Mouse (Mus musculus): ENCODE data around the gene Phf5a.

Phf5a gene

DNA sequence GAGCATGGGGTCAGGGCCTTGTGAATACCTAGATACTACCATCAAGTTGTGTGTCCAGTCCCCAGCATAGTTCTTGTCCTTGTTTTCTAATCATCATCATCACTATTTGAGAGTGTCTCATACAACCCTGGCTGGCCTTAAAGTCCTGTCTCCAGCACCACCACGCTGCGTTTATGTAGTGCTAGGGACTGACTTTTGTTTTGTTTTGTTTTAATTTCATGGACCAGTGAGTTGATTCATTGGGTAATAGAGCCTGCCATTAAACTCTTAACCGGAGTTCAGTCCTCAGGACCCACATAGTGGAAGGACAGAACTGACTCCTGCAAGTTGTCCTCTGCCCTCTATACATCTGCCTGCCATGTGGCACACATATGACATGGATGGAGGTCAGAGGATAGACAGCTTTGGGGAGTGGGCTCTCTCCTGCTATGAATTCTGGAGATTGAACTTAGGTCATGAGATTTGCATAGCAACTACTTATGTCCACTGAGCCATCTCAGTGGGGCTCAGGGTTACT, 13.8 kb upstream of the Phf5a start:
- DNase-seq (ENCODE audit: low spot score in 2 of 2): no peak

GRCm38 (mm10) chr15:81882348-81882747, 10.6 kb upstream of the Phf5a start:
- DNase-seq (ENCODE audit: low spot score in 2 of 2): no peak

- no peak for DNase-seq (ENCODE audit: low spot score in 2 of 2)
These were observed 8.1 kb upstream of the Phf5a start for GRCm38 (mm10) chr15:81879531-81880401.

GRCm38 (mm10) chr15:81872262-81873136, 788 bp upstream of the Phf5a start, which contains the start of gene Aco2:
Gene Aco2, plus strand, starts transcription at chr15:81872309.
- peak; percentile 98 to 99 for DNase-seq (ENCODE audit: low spot score in 2 of 2)

GRCm38 (mm10) chr15:81869985-81870384, 1.7 kb downstream of the Phf5a start:
- no peak for DNase-seq (ENCODE audit: low spot score in 2 of 2)

DNA sequence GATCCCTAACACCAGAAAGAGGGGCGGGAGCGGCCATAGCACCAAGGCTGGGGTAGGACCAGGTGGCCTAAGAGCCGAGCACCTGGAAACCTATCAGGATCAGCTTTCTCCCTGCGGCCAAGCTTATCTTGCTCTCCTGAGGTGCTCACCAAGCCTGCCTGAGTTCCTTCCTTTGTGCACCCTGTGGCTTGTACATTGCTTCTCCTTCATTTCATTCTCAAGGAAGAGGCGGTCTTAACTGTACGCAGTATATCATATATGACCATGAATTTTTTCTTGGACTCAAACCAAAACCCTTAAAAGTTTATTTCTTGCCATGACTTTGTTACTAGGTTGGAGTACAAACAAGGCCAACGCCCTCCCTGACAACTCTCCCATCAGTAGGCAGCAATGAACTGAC, 7.5 kb downstream of the Phf5a start:
- DNase-seq (ENCODE audit: low spot score in 2 of 2): no peak

- peak in 1 of 2 experiments; percentile 29 for DNase-seq (ENCODE audit: low spot score in 2 of 2)
These were observed 11.1 kb downstream of the Phf5a start for GRCm38 (mm10) chr15:81860471-81861135.

GRCm38 (mm10) chr15:81859330-81860255, 12.1 kb downstream of the Phf5a start:
- DNase-seq (ENCODE audit: low spot score in 2 of 2): peak; percentile 90 to 92

DNA sequence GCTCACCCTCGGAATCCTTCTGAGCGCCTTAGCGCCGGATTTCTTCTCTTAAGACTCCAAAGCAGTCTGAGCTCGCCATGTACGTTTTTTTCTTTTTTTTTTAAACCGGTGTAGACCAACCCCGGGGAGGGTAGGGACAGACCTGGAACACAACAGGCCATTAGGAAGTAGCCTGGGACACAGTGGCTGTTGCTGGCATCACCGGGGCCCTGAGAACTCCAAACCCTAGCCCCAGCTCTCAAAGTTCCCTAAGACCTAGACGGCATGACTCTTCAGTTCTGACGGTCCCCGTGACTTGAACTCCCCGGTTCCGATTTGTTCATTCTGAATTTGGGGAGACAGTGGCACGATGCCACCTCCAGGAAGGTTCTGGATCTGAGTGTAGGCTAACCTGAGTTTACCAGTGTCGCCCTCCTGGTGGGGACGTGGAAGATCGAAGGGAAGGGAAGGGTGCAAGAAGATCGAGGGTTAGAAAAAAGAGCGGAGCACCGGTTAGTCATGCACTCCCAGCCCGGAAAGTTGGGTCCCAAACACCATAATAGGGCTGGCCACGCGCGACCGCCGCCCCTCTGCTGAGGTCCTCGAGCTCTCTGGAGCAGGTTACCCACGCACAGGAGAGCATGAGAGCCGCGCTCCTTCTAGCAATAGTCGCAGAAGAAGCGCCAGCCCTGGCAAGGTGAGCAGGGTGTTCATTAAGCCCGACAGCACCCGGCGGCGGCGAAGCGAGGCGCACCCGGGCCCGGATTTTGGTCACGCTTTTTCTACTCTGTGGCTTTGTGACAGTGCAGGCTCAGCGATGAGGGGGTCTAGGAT, 13.0 kb downstream of the Phf5a start, which contains the start of gene Tob2:
Gene Tob2 (minus strand): TSS at position 280 of the 813 bp plus-strand sequence.
- DNase-seq (ENCODE audit: low spot score in 2 of 2): peak; percentile 58 to 63

DNA sequence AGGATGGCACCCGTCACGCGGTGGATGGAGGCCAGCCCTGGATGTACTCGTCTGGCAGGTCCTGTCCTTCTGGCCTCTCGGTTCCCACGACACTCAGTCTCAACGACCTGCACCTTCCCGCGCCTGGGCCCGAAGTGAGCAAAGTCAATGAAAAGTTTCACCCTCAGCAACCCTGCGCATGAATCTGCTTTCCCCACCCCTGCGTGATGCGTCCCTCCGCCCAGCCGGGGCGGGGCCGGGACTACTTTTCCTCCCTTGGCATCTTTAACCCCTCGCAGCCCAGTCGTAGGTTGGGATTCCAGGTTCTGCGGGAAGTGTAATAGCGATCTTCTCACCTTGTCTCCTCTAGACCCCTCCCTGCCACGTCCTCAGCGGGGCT, 13.6 kb downstream of the Phf5a start:
- DNase-seq (ENCODE audit: low spot score in 2 of 2): peak; percentile 88 to 93

DNA sequence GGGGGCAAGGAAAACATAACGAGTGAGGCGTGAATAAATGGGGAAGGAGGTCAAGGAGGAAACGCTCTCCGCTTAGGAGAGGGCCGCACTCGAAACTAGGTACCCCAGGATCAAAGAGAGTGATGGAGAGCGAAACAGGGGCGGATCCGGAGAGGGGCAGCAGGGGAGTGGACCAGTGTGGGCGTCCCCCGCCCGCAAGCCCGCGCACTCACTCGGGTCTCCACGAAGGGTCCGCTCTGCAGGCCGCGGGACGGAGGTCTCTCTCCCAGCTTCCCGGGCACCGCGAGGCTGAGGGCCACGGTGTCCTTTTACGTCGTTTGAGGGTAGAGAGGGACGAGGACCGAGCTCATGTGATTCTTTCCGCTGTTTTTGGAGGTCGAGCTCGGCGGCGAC, 14.0 kb downstream of the Phf5a start:
- peak in 1 of 2 experiments; percentile 42 for DNase-seq (ENCODE audit: low spot score in 2 of 2)

DNA sequence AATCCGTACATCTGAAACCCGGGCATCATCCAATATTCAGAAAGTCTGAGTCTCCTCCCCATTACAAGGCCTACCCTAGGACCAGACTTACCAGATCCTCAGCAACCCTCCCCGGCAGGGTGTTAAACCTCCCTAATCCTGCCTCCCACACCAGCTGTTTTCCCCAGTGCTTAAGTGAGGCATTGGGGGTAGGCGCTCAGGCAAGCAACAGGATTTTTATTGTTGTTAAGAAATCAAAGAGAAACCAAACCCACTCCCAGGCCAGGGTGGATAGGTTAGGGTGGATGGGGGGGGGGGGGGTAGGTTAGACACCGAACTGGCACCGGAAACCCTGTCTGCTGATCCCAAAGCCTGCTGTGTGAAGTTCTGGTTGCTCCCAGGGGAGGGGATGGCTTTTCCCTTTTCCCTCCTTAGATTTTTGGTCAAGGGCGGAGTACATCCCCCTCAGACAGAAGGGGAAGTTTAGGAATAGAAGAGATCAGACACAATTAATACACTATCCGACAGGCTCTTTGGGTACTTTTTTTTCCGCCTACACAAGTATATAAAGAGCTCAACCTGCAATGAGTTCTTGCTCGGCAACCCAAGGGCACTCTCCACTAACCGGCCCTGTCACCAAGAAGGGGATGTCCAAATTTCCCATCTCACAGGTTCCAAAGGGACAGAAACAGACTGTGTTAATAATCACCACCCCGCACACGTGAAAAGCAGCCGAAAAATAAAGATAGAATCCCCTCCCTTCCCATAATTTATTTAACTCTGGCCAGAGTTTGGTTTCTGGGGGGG, 14.6 kb downstream of the Phf5a start:
- DNase-seq (ENCODE audit: low spot score in 2 of 2): no peak

DNA sequence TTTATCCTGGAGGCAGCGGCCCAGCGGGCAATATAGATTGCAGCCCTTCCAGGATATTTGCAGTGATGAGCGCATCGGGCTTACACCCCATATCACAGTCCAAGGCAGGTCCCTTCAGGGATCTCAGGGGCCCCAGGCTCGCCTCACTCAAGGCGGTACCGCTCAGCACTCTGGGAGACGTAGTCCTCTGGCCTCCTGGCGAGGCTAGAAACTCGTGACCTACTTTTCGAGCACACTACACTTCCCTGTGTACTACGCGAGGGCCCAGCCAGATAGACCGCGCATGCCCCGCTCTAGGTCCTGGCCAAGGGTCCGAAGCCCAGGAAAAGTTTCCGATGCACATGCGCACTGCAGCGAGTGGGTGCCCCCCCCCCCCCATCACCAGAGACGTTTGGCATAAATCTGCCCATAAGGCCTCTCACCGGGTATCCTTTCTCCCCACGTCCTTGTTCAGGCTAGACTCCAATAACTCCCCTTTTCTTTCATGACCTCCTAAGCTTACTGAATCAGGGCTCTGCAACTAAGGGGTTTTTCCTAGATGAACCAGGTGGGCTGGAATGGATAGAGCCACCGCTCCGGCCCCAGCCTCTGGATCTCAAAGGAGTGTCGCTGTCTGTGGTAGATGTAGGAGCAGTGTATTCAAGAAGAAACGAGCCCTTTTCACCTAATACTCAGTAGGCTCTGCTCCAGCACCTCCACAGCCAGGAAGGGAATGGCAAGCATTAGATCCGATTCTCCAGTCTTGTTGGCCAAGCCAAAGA, 15.5 kb downstream of the Phf5a start:
- peak; percentile 84 to 88 for DNase-seq (ENCODE audit: low spot score in 2 of 2)

- DNase-seq (ENCODE audit: low spot score in 2 of 2): no peak
These were observed 18.6 kb downstream of the Phf5a start for GRCm38 (mm10) chr15:81853081-81853480.

GRCm38 (mm10) chr15:81852411-81853000, 19.2 kb downstream of the Phf5a start:
- no peak for DNase-seq (ENCODE audit: low spot score in 2 of 2)

DNA sequence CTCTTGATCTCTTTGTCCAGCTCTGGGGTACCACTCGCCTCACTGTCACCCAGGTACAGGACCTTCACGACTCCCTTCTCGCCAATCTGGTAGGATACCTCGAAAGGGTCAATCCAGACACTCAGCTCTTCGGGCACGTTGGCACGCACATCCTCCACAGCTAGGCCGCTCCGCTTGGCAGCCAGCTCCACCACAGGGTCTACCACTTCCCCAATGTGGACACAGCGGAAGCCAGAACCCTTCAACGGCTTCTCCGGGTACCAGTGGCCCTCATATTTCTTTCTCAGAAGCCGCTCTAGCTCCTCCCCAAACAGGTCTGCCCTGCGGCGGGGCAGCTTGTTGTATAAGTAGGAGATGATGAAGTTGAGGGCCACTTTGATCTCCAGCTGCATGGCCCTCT, 20.3 kb downstream of the Phf5a start:
- no peak for DNase-seq (ENCODE audit: low spot score in 2 of 2)

DNA sequence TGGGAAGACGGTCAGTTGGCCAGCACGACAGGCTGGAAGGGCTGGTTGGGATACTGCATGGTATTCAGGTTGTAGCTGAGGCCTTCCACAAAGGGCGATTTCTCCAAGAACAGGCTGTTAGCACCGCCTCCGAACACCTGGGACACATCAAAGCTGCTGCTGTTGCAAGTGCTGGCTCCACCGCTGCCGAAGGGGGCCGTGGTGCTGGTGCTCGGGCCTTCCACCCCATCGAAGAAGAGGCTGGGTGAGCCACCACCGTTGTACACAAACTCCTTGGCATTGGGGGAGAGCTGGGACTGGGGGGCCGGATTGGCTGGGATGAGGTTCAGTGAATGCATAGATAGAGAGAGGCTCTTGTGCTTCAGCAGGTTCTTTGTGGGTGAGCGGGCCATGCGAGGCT, 21.0 kb downstream of the Phf5a start:
- DNase-seq (ENCODE audit: low spot score in 2 of 2): no peak

DNA sequence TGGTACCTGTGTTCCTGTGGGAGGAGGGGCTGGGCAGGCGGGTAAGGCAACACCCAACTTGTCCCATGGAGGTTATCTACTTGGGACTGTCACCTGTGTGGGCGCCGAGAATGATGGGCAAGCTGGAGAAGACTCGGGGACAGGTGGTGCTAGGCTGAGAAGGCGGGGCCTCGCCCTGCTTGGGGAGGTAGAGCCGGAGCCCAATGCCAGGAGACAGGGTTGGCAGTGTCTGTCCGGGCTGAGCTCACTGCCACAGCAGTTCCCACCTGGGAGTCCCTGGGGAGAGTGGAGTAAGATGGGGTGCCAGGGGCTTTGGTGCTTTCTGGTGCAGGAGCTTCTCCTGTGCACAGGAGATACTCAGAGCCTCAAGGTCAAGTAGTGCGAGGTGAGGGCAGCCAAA, 22.6 kb downstream of the Phf5a start:
- no peak for DNase-seq (ENCODE audit: low spot score in 2 of 2)

All from spleen, postnatal 36 days (tissue).